Mouse (Mus musculus) ES-E14 (cell line): ENCODE measurements around the gene Ube2r2.

ENCODE experiments used
- CHD2 ChIP-seq: IDR thresholded peaks from 2 replicates; pipeline ENCODE4 v1.6.1; 2014; ENCODE audit warnings: mild to moderate bottlenecking, low read depth, low read length, inconsistent platforms
- HCFC1 ChIP-seq: IDR thresholded peaks from 2 replicates; pipeline ENCODE4 v1.6.1; 2012; ENCODE audit warnings: low read length, inconsistent platforms, borderline replicate concordance; ENCODE audit not compliant: insufficient read depth
- ZC3H11A ChIP-seq: IDR thresholded peaks from 2 replicates; pipeline ENCODE4 v1.6.1; 2012; ENCODE audit warnings: low read depth, mild to moderate bottlenecking, inconsistent platforms, low read length, borderline replicate concordance
- ZNF384 ChIP-seq: IDR thresholded peaks from 2 replicates; pipeline ENCODE4 v1.6.1; 2012; ENCODE audit warnings: low read depth, low read length, inconsistent platforms

- TF ChIP-seq ZC3H11A (no peak), CHD2 (no peak), HCFC1 (no peak), ZNF384 (no peak)
Measured at GRCm38 (mm10) chr4:41107440-41107839, 28.1 kb upstream of the Ube2r2 start.
